Mouse (Mus musculus) urinary bladder, postnatal 36 days (tissue): Measurements from ENCODE around the gene Tysnd1.

ENCODE experiments used
- DNase-seq, 2 experiments: peaks; one replicate each; pipeline ENCODE4 v3.0.0; 2022; ENCODE audit warnings: low spot score in 2 of 2, mixed read lengths in 1 of 2

Tysnd1 gene

DNA sequence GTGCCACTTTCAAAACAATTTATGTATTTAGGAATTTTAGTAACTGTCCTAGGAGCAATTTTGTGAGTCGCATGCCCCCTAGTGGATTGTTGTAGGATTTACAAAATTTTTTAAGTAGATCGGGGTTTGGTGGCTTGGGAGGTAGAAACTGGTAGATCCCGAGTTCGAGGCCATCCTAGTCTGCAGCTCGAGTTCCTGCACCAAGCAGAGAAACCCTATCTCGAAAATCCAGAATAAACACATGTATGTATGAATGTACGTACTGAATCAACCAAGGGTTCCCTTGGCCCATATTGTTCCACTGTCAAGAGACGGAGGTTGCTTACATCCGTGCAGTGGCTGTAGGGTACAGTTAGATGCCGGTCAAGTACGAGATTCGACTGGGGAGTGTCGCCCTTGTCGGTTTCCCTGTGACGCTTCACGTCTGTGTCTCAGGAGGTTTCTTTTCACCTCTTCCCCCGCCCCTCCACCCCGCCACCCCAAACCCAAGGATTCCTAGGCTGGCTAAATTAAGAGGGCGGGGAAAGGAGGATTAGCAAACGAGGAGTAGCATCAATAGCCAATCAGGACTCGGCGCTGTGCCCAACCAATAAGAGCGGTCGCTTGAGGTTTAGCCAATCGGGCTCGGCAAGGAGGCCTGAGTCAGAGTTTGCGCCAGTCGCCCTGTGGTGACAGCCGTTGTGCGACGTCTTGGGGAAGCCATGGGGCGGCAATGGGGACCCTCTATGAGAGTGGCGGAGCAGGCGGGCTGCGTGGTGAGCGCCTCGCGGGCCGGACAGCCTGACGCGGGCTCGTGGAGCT lies at the start of gene Tysnd1:
Tysnd1 (plus strand) TSS at position 645 of the 801 bp plus-strand sequence.
- peak; percentile 86 to 96 for DNase-seq

DNA sequence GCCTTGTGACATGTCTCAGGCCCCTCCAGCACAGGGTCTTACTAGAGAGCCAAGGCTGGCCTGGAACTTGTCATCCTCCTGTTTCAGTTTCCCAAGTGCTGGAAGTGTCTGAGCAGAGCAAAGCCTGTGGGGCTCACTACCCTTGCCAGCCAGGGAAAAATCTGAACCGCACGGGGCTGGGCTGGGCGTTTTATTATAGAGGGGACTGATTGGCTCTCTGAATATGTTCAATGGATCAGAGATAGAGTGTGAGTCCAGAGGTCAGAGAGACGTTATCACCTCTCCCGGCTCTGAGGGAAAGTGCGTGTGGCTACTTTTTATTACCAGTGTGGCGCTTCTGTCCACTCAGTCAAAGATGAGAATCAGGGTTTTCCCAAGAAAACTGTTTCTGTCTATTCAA lies 48.8 kb upstream of the Tysnd1 start:
- DNase-seq: no peak

DNA sequence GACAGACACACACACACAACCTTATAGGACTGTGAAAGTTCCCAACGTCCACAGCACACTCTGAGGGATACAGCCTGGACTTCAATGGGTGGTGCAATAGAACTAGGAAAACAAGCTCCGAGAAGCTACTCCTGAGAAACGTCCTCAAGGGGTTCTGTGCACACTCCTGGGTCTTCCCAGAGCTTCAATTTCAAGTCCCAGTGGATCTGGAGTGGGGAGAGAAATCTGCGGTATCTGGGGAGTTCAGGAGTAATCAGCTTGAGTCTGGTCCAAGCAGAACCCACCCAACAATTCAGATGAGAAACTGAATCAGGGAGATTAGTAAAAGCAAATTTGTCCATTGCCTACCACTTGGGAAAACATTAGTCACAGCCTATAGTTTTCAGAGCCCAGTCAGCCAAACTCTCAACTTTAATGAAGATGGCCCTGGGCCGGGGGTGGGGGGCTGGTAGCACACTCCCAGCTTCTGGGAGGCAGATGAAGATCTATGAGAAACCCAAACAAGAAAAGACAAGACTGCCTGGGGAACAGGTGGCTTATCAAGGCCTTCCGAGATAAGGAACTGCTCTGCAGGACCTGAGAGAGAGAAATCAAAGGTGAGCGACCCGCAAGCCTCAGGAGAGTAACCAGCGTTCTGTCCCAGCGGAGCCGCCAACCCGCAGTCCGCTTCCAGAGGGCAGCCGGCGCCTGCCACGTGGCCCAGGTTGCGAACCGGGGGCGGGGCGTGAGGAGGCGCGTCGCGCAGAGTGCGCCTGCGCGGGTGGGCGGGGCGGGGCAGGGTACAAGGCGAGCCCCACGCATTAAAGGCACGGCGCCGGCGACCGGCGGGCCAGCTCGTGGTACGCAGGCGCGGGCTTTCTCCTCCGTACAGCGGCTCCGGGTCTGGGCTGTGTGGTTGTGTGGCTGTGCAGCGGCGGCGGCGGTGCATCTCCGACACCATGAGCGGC lies 47.3 kb upstream of the Tysnd1 start, which contains the start of gene Ppa1:
Ppa1 (plus strand) TSS at position 763 of the 947 bp plus-strand sequence.
- DNase-seq: peak; percentile 67 to 85

DNA sequence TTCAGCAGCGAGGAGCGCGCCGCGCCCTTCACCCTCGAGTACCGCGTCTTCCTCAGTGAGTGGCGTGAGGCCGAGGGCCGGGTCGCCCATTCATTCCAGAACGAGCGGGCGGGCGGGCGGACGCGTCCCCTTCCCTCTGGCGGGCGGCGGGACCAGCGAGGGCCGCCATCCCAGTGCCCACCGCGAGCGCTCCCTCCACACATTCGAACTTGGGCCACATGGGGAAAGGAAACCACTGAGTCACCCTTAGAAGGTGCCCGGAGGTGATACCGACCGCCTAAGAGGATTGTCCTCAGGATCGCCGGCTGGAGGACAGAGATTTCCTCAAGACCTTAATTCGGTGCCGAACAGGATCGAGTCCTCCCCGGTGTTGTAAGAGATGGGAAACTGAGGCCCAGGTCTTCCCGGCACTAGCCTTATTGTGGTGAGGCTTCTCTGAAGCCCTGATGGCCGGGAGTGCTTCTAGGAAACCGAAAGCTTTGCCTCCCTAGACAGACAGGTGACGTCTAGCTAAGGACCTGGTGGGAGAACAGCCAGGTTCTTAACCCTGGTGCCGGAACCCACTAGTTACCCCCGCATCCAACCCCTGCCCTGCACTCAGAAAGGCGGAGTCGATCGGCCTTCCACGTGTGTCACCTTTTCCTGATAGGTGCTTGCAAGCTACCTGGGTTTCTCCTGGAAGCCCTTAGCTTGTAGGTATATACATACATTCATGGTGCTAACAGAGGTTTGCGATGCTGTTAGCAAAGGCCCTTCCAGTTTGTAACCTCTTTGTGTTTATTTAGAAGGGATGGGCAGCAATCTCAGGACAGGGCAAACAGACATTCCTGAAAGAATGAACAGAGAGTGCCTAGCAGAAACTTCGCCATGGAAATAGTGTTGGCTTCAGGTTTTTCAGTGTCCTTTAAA lies 46.3 kb upstream of the Tysnd1 start:
- no peak for DNase-seq

DNA sequence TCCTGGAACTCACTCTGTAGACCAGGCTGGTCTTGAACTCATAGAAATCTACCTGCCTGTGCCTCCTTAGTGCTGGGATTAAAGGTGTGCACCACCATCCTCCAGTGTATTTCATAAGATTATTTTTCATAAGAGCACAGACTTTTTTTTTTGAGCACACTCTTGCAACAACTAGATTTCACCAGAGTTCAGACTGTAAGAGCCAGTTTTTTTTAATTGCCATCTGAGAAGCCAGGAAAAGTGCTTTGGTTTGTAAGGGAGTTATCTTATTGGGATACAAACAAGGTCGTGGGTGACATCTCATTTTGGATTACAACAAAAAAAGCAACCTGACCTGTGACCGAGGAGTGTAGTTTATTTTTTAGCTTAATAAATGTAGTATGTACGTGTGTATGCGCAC lies 41.2 kb upstream of the Tysnd1 start:
- no peak for DNase-seq

DNA sequence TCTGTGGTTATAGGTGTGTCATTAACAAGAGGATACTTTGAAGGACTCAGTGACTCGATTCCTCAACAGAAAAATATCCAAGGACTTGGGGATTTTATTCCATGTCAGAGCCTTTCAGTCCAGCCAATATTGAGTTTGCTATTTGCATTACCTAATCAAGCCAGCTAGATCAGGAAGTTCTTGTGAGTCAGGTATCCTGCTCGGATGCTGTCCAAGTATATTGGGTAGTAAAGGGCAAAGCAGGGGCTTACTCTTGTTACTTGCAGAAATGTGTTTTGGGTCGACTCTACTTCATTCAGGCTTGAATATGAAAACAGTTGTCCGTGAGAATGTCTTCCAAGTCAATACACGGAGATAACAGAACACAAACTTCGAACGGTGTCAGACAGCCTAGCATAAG lies 40.6 kb upstream of the Tysnd1 start:
- DNase-seq: no peak

DNA sequence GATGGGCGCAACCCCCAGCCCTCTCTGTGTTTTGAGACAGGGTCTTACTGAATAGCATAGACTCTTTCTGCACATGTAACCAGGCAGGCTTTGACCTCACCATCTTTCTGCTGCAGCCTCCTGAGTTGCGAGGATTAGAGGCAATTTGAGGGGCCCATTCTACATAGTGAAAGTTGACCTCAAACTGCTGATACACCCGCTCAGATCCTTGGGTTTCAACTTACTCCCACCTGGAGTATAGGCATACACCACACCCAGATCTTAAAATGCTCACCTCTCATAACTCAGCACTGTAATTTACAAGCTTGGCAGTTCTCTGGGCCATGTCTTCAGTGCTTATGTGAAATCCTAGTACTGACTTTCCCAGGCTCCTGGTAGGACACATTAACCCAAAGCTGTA lies 40.1 kb upstream of the Tysnd1 start:
- DNase-seq: no peak

DNA sequence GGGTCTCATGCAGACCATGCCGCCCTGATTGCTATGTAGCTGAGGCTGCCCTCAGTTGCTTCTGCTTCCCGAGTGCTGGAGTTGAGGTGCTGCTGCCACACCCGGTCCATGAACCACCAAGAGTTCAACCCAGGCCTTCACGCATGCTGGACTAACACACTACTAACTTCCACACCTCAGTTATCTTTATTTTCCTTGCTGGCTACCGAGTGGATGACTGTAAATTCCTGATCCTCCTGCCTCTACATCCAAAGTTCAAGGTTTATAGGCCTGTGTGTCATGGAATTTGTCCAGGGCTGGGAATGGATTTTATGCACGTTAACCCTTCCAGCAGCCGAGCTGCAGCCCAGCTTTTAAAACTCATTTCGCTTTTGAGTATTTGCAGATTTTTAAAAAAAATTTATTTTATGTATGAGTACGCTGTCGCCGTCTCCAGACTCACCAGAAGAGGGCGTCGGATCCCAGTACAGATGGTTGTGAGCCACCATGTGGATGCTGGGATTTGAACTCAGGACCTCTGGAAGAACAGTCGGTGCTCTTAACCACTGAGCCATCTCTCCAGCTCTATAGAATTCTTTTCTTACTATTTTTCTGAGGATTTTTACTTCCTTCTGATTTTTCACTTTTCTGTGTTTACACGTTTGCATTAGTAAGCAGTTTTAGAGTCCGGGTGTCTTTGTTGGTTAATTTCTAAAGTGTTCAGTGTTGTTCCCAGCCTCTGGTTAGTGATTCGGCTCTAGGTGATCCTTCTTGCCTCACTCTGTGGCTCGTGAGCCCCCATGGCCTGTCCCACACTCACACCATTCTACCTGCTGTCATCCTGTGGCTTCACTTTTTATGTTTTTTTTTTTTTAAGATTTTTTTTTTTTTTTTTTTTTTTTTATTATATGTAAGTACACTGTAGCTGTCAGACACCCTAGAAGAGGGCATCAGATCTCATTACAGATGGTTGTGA lies 38.1 kb upstream of the Tysnd1 start:
- no peak for DNase-seq

DNA sequence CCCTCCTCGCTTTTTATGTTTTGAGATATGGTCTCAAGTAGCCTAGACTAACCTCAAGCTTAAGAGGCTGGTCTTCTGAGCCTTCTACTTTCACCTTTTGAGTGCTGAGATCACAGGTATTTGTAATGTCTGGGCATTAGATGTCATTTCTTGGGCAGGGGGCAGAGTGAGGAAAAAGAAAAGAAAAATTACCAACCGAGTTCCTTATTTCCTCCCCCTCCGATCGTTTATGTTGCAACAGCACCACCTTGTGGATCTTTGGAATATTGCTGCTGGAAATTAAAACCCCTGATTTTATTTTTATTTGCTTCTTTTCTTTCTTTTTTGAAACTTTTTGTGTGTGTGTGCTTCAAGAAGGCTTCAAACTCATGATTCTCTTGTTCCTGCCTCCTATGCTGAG lies 37.3 kb upstream of the Tysnd1 start:
- no peak for DNase-seq

DNA sequence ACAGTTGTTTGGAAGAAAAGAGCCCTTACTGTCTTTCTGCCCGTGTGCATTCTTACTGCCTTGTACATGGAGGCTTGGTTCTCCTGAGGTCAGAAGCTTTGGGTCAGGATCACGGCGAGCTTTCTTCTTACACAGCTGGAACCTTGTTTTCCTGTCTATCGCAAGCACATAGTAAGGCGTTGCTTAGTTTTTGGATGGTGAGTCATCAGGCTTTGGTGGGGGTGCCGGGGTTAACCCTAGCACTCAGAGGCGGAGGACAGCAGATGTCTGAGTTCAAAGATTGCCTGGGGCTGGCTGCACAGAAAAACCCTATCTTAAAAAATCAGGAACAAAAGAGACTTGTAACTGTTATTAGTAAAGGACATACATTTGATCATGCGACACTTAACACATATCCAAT lies 33.4 kb upstream of the Tysnd1 start:
- peak in 1 of 2 experiments; percentile 41 for DNase-seq

DNA sequence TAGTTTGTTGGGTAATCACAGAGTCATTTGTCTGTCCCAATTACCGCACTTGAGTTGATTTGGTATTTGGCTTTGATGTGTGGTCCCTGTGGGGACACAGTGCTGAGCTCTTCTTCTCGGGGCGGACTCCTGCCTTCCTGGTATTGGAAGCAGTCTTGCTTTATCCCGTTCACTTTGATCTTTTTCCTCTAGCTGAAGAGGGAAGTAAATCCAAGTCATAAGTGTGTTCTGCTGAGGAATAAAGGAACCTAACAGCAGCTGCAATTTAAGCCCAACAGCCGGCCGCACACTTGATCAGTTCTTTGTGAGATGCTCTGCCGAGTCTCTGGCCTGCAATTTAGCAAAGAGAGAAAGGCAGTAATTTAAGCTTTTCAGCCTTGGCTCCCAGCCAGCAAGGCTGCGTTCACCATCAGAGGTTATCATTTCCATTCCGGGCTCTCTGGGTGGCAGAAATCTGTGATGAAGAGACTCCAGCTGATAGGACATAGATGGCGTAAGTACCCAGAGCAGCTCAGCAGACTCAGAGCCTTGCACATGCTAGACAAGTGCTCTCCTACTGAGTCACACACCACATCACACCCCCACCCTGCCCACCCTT lies 32.8 kb upstream of the Tysnd1 start:
- no peak for DNase-seq

DNA sequence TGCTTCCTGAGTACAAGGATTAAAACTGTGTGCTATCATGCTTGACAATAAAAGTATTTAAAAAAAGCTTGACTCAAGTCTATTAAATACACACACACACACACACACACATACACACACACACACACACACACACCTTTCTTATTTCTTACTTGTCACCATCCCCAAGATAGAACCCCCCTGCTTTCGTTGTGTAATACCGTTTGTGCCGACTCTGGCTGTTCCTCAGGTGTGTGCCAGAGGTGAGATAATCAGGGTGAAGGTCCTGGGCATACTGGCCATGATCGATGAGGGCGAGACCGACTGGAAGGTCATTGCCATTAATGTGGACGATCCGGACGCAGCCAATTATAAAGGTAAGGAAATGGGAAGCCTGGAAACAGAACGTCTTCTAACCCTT lies 30.2 kb upstream of the Tysnd1 start:
- no peak for DNase-seq

DNA sequence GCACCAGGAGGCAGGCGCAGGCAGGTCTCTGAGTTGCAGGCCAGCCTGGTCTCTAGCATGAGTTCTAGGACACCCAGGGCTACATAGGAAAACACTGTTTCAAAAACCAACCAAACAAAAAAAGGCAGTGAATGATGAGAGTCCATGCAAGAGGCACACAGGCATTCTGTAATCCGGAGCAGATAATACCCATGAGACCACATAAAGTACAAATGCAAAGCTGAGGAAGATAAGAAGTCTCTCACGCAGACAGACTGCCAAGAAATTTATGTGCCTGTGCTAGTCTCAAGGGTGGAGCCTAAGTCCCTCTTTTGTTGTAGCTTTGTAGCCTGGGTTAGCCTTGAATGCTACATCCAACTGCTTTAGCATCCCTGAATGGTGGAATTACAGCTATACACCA lies 29.7 kb upstream of the Tysnd1 start:
- no peak for DNase-seq

DNA sequence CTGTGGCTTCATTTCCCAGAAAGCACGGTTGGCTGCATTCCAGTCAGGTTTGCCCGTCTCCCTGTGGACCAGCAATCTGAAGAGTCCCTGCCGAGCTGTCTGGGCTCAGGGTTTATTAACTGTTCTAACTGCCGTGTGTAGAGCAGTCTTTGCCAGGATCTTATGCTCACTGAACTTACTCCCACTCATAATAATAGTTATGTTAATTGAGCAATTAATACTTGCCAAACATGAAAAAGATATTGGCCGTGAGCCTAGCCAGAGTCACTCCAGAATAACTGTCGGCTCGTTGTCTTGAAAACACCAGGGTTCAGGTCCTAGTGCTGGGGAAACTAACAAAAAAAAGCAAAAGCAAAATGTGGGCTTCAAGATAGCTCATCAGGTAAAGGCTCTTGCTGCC lies 26.0 kb upstream of the Tysnd1 start:
- DNase-seq: no peak

DNA sequence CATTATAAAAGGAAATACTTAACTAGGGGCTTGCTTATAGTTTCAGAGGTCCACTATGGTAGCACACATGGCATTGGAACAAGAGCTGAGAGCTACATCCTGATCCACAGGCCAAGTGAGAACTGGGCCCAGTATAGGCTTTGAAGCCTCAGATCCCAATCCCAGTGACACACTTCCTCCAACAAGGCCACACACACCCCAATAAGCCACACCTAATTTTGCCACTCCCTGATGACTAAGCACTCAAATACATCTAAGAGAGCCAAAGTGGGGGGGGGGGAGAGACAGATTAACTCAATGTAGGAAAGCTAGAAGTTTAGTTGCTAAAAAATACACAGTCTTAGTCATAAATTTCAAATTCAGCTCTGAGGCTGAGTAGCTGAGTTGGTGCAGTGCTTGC lies 25.4 kb upstream of the Tysnd1 start:
- DNase-seq: no peak

DNA sequence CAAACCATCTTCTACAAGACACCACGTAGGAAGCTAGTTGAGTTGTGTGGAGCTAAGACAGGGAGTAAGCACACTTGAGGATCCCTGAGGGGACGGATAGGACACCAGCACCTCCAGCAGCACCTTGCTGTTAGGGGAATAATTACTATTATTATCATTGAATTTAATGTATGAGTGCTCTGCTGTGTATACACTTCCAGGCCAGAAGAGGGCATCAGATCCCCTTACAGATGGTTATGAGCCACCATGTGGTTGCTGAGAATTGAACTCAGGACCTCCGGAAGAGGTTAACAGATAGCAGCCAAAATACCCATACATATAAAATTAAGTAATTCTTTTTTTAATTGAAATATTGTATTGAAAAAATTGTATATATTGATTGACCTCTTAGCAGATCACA lies 24.6 kb upstream of the Tysnd1 start:
- DNase-seq: no peak

DNA sequence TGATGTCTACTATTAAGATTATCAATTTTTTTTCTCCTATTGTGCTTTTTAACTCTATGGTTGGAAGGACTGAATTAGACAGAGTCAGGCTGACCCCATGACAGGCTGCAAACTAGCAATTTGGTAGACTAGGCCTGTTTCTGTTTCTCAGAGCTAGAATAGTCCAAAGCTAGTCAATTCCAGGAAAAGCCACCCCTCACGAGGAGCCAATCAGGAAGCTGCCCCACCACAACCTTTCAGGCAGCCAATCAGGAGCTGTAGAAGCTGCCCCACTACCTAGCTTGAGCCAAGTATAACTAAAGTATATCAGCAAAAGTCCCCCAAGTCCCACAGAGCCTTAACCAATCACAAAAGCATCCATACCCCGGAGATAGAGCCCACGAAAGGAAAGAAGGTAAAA lies 19.4 kb upstream of the Tysnd1 start:
- DNase-seq: no peak

DNA sequence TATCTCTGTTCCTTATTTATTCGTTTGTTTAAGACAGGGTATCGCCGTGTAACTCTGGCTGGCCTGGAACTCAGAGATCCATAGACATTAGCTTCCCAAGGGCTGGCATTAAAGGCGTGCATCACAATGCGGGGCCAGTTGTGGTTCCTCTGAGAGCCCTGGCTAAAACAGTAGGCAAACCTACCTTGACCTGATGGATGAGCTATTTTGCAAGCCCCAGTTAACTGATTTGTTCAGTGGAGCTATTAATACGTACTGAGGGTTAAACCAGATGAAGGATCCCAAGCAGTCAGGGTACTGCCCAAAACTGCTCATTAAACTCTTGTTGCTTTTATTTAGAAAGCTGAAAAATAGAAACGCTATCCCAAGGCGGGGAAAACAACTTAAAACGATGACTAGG lies 15.8 kb upstream of the Tysnd1 start:
- no peak for DNase-seq

DNA sequence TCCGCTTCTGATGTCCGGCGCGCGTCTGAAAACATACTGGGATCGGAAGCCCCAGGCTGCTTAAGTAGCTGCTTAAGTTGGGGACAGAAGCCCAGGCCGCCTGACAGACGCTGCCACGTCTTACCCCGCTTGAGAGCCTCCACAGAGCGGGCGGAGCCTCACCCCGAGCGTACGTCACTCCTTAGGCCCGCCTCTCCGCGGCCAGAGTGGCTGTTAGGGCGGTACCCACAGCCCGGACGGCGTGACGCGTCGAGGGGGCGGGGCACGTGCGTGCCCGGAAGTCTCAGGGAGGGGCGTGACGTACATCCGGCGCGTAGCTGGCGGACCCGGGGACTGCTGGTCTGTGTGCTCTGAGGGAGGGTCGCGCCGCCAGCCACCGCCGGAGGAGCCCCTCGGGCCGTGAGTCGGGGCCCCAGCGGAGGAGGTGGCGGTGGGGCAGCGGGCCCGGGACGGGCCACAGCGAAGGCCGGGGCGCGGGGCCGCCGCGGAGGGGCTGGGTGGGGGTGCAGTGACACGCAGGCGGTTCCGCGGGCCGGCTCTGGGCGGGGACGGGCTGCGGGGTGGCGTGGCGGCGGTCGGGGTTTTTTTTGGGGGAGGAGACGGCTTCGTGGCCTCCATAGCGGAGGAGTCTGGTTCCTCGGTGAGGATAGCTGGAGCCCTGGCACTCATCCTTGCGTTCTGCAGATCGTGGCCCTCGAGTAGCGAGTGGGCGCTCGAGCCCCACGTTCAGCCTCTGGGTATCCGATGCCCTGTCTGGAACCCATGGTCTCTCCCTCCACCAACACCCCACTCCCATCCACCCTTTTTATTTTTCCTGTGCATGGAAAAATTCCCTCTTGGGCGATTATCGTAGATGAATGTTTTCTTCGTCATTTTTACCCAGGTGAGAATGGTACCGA lies 15.1 kb upstream of the Tysnd1 start, which contains the start of gene Sar1a:
Sar1a (plus strand) TSS at position 285 of the 899 bp plus-strand sequence.
- DNase-seq: peak; percentile 97 to 98
